Mouse (Mus musculus) embryonic facial prominence, embryonic 12.5 days (tissue): Measurements from ENCODE around the gene Lrmda. TPM values are rescaled to one million over a fixed set of nuclear protein-coding genes. Genes with fewer than 3 reads are reported as not detected.

Source experiments
- ATAC-seq: fragments of 200-750 bp; cut with Nextera tagmentation; 2 replicates; pipeline ENCODE4 v1.8.0; 2017; ENCODE audit not compliant: insufficient number of reproducible peaks, insufficient read depth, low FRiP score, low TSS enrichment
- H3K27ac ChIP-seq: fragments of 300-500 bp; sonication (generic); 2 replicates; pipeline ENCODE4 v1.5.1; 2016; ENCODE audit warnings: mild to moderate bottlenecking
- H3K27me3 ChIP-seq: fragments of 300-500 bp; sonication (generic); 2 replicates; pipeline ENCODE4 v1.6.1; 2016; ENCODE audit warnings: mild to moderate bottlenecking, moderate library complexity
- H3K36me3 ChIP-seq: fragments of 300-500 bp; sonication (generic); 2 replicates; pipeline ENCODE4 v1.6.1; 2016; ENCODE audit warnings: mild to moderate bottlenecking
- H3K4me1 ChIP-seq: fragments of 300-500 bp; sonication (generic); 2 replicates; pipeline ENCODE4 v1.6.1; 2016
- H3K4me2 ChIP-seq: fragments of 300-500 bp; sonication (generic); replicated peaks from 2 replicates; pipeline ENCODE4 v1.6.1; 2016; ENCODE audit warnings: mild to moderate bottlenecking, moderate library complexity
- H3K4me3 ChIP-seq: fragments of 300-500 bp; sonication (generic); 2 replicates; pipeline ENCODE4 v1.5.1; 2016; ENCODE audit warnings: mild to moderate bottlenecking
- H3K9ac ChIP-seq: fragments of 300-500 bp; sonication (generic); 2 replicates; pipeline ENCODE4 v1.6.1; 2016; ENCODE audit warnings: mild to moderate bottlenecking, moderate library complexity
- H3K9me3 ChIP-seq: fragments of 300-500 bp; sonication (generic); 2 replicates; pipeline ENCODE4 v1.6.1; 2016; ENCODE audit warnings: mild to moderate bottlenecking, moderate library complexity
- WGBS: fragments of 180-500 bp; shearing (Covaris S2); methylation state at CpG from one replicate; pipeline ENCODE4 v1.1.7; 2016; 5-methylcytosine and 5-hydroxymethylcytosine counted together
- polyA plus RNA-seq: library from polyadenylated mRNA; unstranded; fragments of >200 nt; fragmentation: Nextera tagmentation; extraction: Ambion mirVana; gene quantifications from 2 replicates; pipeline ENCODE4 v1.2.1, GENCODE M21; 2016

Lrmda gene
- polyA plus RNA-seq, 1 experiment from 2014 or later = 0.28 TPM

DNA sequence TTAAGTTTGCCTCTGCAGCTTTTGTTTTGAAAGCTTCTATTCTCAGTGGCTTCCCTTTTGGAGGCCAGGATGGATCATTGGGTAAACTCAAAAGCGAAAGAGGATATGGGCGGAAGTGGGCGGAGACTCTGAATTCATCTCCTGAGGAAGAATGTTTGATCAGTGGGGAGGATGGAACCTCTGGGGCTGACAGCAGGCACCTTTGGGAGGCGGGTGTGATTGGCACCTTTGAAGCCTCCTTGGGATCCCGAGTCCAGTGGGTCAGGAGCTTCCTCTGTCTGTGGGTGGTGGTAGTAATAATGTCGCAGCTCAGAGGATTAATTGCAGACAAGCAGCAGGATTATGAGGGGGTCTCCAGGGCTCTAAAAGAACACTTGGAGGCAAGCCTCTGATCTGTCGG lies 793.9 kb downstream of the Lrmda start:
- Histone ChIP-seq H3K9me3 (no peaks in the 10 kb centered on the region), H3K4me2 (no peak overlapping the region), H3K36me3 (no peaks in the 10 kb centered on the region), H3K4me3 (no peak overlapping the region), H3K27me3 (no peaks in the 10 kb centered on the region), H3K27ac (no peak overlapping the region), H3K4me1 (peaks cover 15% of the 10 kb centered on the region), H3K9ac (no peak overlapping the region)
- no peak for ATAC-seq
- WGBS = 21% methylated on average over 7 of the region's 7 CpGs

DNA sequence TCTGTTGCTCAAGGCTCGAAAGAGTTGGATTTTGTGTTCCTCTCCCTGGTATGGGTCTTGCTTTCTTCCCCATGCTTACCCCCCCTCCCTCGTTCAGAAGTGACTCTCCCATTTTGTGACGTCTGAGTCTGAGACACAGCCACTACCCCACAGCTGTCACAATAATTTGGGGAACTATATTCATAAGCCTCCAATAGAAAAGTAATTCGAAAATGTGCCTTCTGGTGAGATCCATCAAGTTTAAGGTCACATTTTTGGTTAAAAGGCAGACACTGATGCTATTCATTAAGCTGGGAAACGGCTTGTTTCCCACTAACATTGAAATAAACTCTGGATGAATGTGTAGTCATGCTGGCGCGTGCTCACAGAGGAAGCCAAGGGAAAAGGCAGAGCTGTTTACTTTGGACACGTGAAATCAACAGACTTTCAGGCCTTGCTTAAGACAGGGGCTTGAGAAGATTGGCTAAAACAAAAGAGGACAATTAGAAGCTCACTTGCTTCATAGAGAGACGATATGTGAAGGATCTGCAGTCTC lies 795.4 kb downstream of the Lrmda start:
- H3K27ac ChIP-seq = no peak overlapping the region

GRCm38 (mm10) chr14:22817346-22818201 lies 798.1 kb downstream of the Lrmda start:
- 75% methylated on average over 6 of the region's 6 CpGs for WGBS
- H3K9me3 ChIP-seq = no peaks in the 10 kb centered on the region
- H3K4me1 ChIP-seq = peaks cover 11% of the 10 kb centered on the region
- H3K27ac ChIP-seq = no peak overlapping the region
- no peak for ATAC-seq
- H3K4me2 ChIP-seq = no peak overlapping the region
- no peaks in the 10 kb centered on the region for H3K27me3 ChIP-seq
- no peak overlapping the region for H3K9ac ChIP-seq
- no peak overlapping the region for H3K4me3 ChIP-seq
- no peaks in the 10 kb centered on the region for H3K36me3 ChIP-seq

More for the DNA sequence above, 795.4 kb downstream of the Lrmda start:
- H3K4me3 ChIP-seq = no peak overlapping the region
- H3K36me3 ChIP-seq = no peaks in the 10 kb centered on the region
- no peaks in the 10 kb centered on the region for H3K9me3 ChIP-seq
- WGBS = 55% methylated on average over 9 of the region's 9 CpGs
- H3K4me2 ChIP-seq = no peak overlapping the region
- peaks cover 11% of the 10 kb centered on the region for H3K4me1 ChIP-seq
- no peak for ATAC-seq
- no peak overlapping the region for H3K9ac ChIP-seq
- no peaks in the 10 kb centered on the region for H3K27me3 ChIP-seq

- H3K9me3 ChIP-seq = no peaks in the 10 kb centered on the region
- 72% methylated on average over 3 of the region's 3 CpGs for WGBS
These were observed 798.7 kb downstream of the Lrmda start for GRCm38 (mm10) chr14:22818202-22818530.

DNA sequence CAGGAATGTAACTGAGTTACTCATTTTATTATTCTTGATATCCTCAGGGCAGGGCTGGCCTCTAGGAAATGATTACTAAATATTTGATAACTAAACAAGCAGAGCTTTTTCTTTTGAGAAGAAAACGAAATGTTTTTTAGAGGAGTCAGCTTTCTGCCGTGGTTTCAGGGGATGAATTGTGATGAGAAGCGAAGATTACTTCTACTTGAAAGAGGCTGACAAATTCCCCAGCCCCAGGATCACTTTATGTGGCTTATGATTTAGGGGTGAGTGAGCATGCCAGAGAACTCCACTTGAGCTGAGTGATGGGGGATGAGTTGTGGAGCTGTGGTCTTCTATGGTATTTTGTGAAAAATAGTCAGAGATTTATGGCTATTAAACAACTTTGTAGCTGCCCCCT lies 803.4 kb downstream of the Lrmda start:
- Histone ChIP-seq H3K27ac (no peak overlapping the region), H3K36me3 (no peaks in the 10 kb centered on the region), H3K4me1 (no peaks in the 10 kb centered on the region), H3K4me2 (no peak overlapping the region), H3K27me3 (no peaks in the 10 kb centered on the region), H3K9me3 (no peaks in the 10 kb centered on the region), H3K9ac (no peak overlapping the region), H3K4me3 (no peak overlapping the region)
- no peak for ATAC-seq
- WGBS = 63% methylated on average over 3 of the region's 3 CpGs

More at GRCm38 (mm10) chr14:22818202-22818530, 798.7 kb downstream of the Lrmda start:
- Histone ChIP-seq H3K4me1 (peaks cover 11% of the 10 kb centered on the region), H3K27me3 (no peaks in the 10 kb centered on the region), H3K9ac (no peak overlapping the region), H3K4me2 (no peak overlapping the region), H3K27ac (no peak overlapping the region), H3K4me3 (no peak overlapping the region), H3K36me3 (no peaks in the 10 kb centered on the region)
- ATAC-seq = no peak

DNA sequence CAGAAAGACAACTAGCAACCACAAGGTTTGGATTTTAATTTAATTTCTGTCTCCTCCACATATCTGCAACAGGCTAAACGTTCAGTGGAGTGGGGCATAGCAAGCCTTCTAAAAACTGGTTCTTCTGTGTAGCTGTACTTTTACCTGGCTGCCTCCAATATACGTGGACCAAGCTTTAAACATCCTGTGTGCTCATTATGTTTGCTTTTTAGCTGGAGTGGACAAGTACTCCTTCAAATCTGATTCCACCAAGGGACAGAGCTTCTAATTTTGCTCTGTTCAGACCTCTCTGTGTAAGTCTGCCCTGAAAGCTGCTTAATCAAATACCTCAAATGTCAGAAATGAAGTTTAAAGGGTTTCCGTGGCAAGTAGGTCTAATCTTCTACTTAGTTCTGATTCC lies 807.3 kb downstream of the Lrmda start:
- no peaks in the 10 kb centered on the region for H3K9me3 ChIP-seq
- no peak overlapping the region for H3K9ac ChIP-seq
- H3K4me1 ChIP-seq = no peaks in the 10 kb centered on the region
- no peak for ATAC-seq
- H3K27me3 ChIP-seq = no peaks in the 10 kb centered on the region
- no peak overlapping the region for H3K4me3 ChIP-seq
- no peaks in the 10 kb centered on the region for H3K36me3 ChIP-seq
- H3K27ac ChIP-seq = no peak overlapping the region
- 76% methylated on average over 3 of the region's 3 CpGs for WGBS
- no peak overlapping the region for H3K4me2 ChIP-seq

DNA sequence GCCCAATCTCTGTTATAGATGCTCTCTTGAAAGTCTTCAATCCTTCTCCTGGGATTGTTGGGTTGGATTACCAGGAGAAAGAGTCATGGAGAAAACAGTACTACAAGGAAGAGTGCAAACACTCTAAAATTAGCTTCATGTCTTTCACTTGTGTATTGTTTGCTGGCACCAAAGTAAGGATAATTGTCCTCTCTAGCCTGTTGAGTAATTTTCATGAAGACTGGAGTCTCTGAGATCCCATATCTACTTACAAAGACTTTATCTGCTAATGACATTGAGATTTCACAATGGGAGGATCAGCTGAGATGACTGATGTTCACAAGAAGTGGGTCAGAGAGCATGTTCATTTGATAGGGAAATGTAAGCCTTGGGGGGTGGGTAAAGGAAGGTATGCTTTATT lies 817.5 kb downstream of the Lrmda start:
- Histone ChIP-seq H3K9me3 (no peaks in the 10 kb centered on the region), H3K4me1 (no peaks in the 10 kb centered on the region), H3K9ac (no peak overlapping the region), H3K4me2 (no peak overlapping the region), H3K4me3 (no peak overlapping the region), H3K36me3 (no peaks in the 10 kb centered on the region), H3K27me3 (no peaks in the 10 kb centered on the region), H3K27ac (no peak overlapping the region)
- ATAC-seq = no peak

DNA sequence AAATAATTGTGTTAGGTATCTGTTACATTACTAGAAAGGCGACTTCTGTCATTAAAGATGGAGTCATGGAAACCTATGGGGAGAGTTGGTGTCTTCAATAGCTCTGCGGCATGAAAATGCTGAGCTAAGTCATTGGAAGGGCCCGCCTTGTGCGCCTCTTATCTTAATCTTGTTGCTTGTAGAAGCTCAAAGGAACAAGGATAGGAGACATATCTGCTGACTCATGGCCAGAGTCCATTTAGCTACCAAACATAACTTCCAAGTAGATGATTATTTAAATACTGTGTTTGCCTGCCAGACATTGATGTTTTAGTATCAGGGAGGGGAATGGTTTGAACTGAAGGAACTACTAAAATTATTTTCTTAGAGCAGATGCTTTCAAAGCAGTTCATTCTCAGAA lies 821.6 kb downstream of the Lrmda start:
- Histone ChIP-seq H3K9ac (no peak overlapping the region), H3K4me2 (no peak overlapping the region), H3K36me3 (no peaks in the 10 kb centered on the region), H3K27ac (no peak overlapping the region), H3K9me3 (no peaks in the 10 kb centered on the region), H3K27me3 (no peaks in the 10 kb centered on the region), H3K4me3 (no peak overlapping the region), H3K4me1 (no peaks in the 10 kb centered on the region)
- WGBS = 91% methylated on average over 4 of the region's 4 CpGs
- ATAC-seq = no peak

DNA sequence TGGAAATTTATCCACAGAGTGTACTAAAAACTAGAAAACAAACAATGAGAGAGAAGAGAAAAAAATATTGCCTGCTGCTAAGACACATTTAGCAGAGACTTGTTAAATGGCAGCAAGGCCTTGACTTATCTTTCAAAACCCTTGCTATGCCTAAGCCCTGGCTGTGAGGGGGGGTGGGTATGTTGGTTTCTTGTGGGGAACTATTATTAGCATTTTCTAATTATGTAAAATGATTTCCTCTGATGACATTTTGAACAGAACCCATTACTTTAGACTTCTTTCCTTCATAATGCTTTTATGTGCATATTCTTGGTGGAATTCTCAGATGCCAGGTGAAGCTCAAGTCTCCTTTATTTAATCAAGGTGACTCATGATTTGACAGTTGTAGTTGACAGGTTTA lies 824.5 kb downstream of the Lrmda start:
- H3K4me3 ChIP-seq = no peak overlapping the region
- no peak for ATAC-seq
- H3K9ac ChIP-seq = no peak overlapping the region
- no peaks in the 10 kb centered on the region for H3K4me1 ChIP-seq
- H3K9me3 ChIP-seq = no peaks in the 10 kb centered on the region
- no peak overlapping the region for H3K27ac ChIP-seq
- H3K36me3 ChIP-seq = no peaks in the 10 kb centered on the region
- no peak overlapping the region for H3K4me2 ChIP-seq
- no peaks in the 10 kb centered on the region for H3K27me3 ChIP-seq

GRCm38 (mm10) chr14:22845401-22845800 lies 825.9 kb downstream of the Lrmda start:
- no peak overlapping the region for H3K4me2 ChIP-seq
- ATAC-seq = no peak
- H3K4me1 ChIP-seq = no peaks in the 10 kb centered on the region
- no peak overlapping the region for H3K4me3 ChIP-seq
- H3K9ac ChIP-seq = no peak overlapping the region
- H3K27ac ChIP-seq = no peak overlapping the region
- H3K9me3 ChIP-seq = no peaks in the 10 kb centered on the region
- H3K27me3 ChIP-seq = no peaks in the 10 kb centered on the region
- H3K36me3 ChIP-seq = no peaks in the 10 kb centered on the region
- WGBS = 80% methylated on average over 4 of the region's 4 CpGs

- no peak overlapping the region for H3K4me2 ChIP-seq
- 81% methylated on average over 5 of the region's 5 CpGs for WGBS
- no peaks in the 10 kb centered on the region for H3K9me3 ChIP-seq
- no peaks in the 10 kb centered on the region for H3K36me3 ChIP-seq
- no peak for ATAC-seq
- H3K4me3 ChIP-seq = no peak overlapping the region
- H3K27ac ChIP-seq = no peak overlapping the region
- no peaks in the 10 kb centered on the region for H3K4me1 ChIP-seq
- H3K27me3 ChIP-seq = no peaks in the 10 kb centered on the region
- no peak overlapping the region for H3K9ac ChIP-seq
These were observed 827.7 kb downstream of the Lrmda start for GRCm38 (mm10) chr14:22847011-22847786.

DNA sequence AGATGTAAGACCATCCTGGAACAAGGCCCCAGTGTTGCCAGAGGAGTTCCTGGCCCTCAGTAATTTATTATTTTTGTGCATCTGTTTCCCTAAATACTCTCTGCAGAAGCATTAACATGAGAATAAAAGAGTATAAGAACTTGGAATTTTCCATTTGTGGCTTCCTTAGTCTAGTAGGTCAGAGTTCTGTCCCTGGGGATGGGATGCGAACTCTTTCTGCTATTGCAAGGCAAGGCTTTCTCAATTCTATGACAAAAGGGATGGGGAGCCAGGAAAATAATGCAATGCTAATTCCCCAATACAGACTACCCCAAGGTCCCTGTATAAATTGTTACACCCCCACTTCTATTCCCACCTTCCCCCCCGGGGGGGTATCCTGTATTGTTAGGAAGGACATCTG lies 829.6 kb downstream of the Lrmda start:
- Histone ChIP-seq H3K27me3 (no peaks in the 10 kb centered on the region), H3K9ac (no peak overlapping the region), H3K4me3 (no peak overlapping the region), H3K4me2 (no peak overlapping the region), H3K36me3 (no peaks in the 10 kb centered on the region), H3K4me1 (no peaks in the 10 kb centered on the region), H3K27ac (no peak overlapping the region), H3K9me3 (no peaks in the 10 kb centered on the region)
- ATAC-seq = no peak
- 87% methylated on average over 2 of the region's 2 CpGs for WGBS
